Mouse (Mus musculus): Measurements from ENCODE around the gene Alpk1. TPM values are rescaled to one million over a fixed set of nuclear protein-coding genes. Genes with fewer than 3 reads are reported as not detected.
A peak's percentile ranks its signal among the peaks of the same experiment; 100 is the strongest.

Alpk1 gene
- polyA plus RNA-seq, 1 experiment from 2014 or later: 0.82 TPM

DNA sequence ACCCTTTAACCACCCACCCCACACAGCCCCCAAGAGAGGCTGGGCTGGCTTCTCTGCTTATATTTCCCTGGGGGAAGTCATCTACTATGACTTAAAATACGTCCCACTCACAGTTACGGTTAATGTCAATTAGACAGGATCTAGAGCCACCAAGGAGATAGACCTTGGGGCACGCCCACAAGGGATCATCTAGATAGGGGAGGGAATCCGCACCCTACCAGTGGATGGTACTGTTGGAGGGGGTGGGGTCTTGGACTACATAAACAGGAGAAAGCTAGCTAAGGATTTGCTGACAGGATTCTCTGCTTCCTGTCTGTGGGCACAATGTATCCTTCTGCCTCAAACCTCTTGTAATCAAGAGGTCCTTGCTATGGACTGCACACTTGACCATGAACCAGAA, 24.1 kb upstream of the Alpk1 start:
- H3K9ac ChIP-seq (replicated peaks; ENCODE audit: low read depth): no peak overlapping the region
- no peaks in the 10 kb centered on the region for H3K27me3 ChIP-seq (replicated peaks; ENCODE audit: insufficient read depth, low read length)
- no peaks in the 10 kb centered on the region for H3K4me1 ChIP-seq (ENCODE audit: insufficient read depth, low read depth, low read length)
- no peak for TF ChIP-seq CTCF (IDR thresholded peaks at IDR 0.05)
- H3K4me2 ChIP-seq (replicated peaks; ENCODE audit: low read depth, low read length): no peak overlapping the region
- no peak overlapping the region for H3K4me3 ChIP-seq (ENCODE audit: low read depth, low read length)
- H3K36me3 ChIP-seq (ENCODE audit: insufficient read depth, low read length): peaks cover 12% of the 10 kb centered on the region; the same call in 1 of the 2 replicates
- no peak overlapping the region for H3K27ac ChIP-seq (ENCODE audit: low read length)
- ATAC-seq: no peak
- no peaks in the 10 kb centered on the region for H3K9me3 ChIP-seq (ENCODE audit: low read length)
- 82% methylated on average over 4 of the region's 4 CpGs for WGBS
- no peak for DNase-seq (ENCODE audit: low spot score)

DNA sequence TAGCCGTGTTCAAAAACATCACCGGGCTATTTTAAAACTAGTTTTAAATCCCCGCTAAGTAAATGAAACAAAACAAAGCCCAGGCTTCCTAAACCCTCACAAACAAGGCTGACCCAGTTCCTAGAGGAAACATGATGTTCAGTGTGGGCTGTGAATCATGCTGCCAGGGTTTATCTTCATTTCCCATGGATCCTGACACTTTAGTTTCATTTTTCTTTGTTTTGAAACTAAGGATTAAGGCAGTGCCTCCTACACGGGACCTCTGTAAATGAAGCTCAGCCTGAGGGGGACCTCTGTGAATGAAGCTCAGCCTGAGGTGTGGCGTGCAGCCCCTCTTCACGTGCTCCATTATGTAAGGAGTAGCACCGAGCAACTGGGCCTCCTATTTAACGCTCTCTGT, 22.5 kb upstream of the Alpk1 start:
- 38% methylated on average over 8 of the region's 8 CpGs for WGBS
- no peak for TF ChIP-seq CTCF (IDR thresholded peaks at IDR 0.05)
- TF ChIP-seq EP300 (IDR thresholded peaks at IDR 0.05): no peak
- DNase-seq (ENCODE audit: low spot score) (no peak), ATAC-seq (no peak)
- Histone ChIP-seq H3K4me3 (ENCODE audit: low read depth, low read length) (no peak overlapping the region), H3K27me3 (replicated peaks; ENCODE audit: insufficient read depth, low read length) (no peaks in the 10 kb centered on the region), H3K9me3 (ENCODE audit: low read length) (no peaks in the 10 kb centered on the region), H3K4me2 (replicated peaks; ENCODE audit: low read depth, low read length) (no peak overlapping the region), H3K27ac (ENCODE audit: low read length) (no peak overlapping the region), H3K9ac (replicated peaks; ENCODE audit: low read depth) (no peak overlapping the region), H3K36me3 (ENCODE audit: insufficient read depth, low read length) (0 out of 2 replicates have a peak, but pooled peaks cover under 1% of the 10 kb centered on the region), H3K4me1 (ENCODE audit: insufficient read depth, low read depth, low read length) (no peaks in the 10 kb centered on the region)

DNA sequence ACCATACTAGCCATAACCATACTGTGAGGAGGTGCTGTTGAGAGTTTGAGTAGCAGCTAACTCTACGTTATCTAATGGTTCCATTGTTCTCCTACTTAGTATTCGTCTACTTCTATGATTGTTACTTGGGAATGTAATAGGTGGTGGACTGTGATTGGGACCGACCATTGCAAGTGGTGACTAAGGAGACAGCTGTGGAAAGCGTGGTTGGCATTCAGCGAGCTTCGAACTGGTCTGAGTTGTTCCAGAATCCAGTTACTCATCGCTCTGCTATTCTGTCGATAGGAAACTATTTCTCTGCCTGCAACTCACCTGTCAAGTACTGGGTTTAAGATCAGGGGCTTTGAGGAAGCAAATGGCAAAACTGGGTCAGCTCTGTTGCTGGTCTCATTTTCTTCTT, 20.8 kb upstream of the Alpk1 start:
- Histone ChIP-seq H3K27ac (ENCODE audit: low read length) (no peak overlapping the region), H3K4me3 (ENCODE audit: low read depth, low read length) (no peak overlapping the region), H3K36me3 (ENCODE audit: insufficient read depth, low read length) (no peaks in the 10 kb centered on the region), H3K9me3 (ENCODE audit: low read length) (no peaks in the 10 kb centered on the region), H3K4me1 (ENCODE audit: insufficient read depth, low read depth, low read length) (no peaks in the 10 kb centered on the region), H3K27me3 (replicated peaks; ENCODE audit: insufficient read depth, low read length) (no peaks in the 10 kb centered on the region), H3K4me2 (replicated peaks; ENCODE audit: low read depth, low read length) (no peak overlapping the region), H3K9ac (replicated peaks; ENCODE audit: low read depth) (no peak overlapping the region)
- 90% methylated on average over 8 of the region's 8 CpGs for WGBS
- no peak for ATAC-seq
- no peak for DNase-seq (ENCODE audit: low spot score)
- no peak for TF ChIP-seq CTCF (IDR thresholded peaks at IDR 0.05)
- TF ChIP-seq EP300 (IDR thresholded peaks at IDR 0.05): no peak

DNA sequence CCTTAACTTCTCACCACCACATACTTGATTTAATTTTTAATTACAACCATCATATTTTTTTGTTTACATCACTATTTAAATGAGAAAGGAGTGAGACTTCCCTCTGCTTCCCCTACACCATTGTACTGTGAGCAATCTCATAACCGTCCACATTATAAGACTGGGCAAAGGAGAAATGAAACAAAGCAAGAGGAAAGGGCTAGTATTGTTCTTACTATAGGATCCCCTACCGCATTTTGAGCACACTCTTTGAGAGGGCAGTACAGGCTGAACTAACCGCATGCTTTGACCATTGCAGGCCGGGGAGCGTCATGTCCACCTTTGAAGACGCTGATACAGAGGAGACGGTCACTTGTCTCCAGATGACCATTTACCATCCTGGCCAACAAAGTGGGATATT, 15.9 kb upstream of the Alpk1 start:
- Histone ChIP-seq H3K9ac (replicated peaks; ENCODE audit: low read depth) (no peak overlapping the region), H3K27ac (ENCODE audit: low read length) (no peak overlapping the region), H3K4me2 (replicated peaks; ENCODE audit: low read depth, low read length) (no peak overlapping the region), H3K36me3 (ENCODE audit: insufficient read depth, low read length) (no peaks in the 10 kb centered on the region), H3K4me3 (ENCODE audit: low read depth, low read length) (no peak overlapping the region), H3K4me1 (ENCODE audit: insufficient read depth, low read depth, low read length) (no peaks in the 10 kb centered on the region), H3K9me3 (ENCODE audit: low read length) (no peaks in the 10 kb centered on the region), H3K27me3 (replicated peaks; ENCODE audit: insufficient read depth, low read length) (no peaks in the 10 kb centered on the region)
- TF ChIP-seq CTCF (IDR thresholded peaks at IDR 0.05) (no peak), EP300 (IDR thresholded peaks at IDR 0.05) (no peak)
- WGBS: 95% methylated on average over 7 of the region's 7 CpGs
- DNase-seq (ENCODE audit: low spot score) (no peak), ATAC-seq (no peak)

DNA sequence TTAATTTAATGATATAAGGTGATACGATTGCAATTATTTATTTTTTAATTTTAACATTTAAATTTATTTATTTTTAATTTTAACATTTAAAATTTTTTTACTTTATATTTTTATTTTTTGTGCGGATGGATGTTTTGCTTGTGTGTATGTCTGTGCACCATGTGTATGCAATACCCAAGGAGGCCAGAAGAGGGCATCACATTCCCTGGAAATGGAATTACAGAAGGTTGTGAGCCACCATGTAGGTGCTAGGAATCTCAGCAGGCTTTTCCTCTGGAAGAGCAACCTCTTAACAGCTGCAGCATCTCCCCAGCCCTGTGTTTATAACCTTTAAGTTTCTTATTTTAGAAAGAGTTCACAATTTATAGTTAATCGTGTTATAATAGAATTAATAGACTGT, 15.4 kb upstream of the Alpk1 start:
- H3K4me2 ChIP-seq (replicated peaks; ENCODE audit: low read depth, low read length): no peak overlapping the region
- no peak for DNase-seq (ENCODE audit: low spot score)
- H3K36me3 ChIP-seq (ENCODE audit: insufficient read depth, low read length): no peaks in the 10 kb centered on the region
- ATAC-seq: no peak
- TF ChIP-seq EP300 (IDR thresholded peaks at IDR 0.05): no peak
- TF ChIP-seq CTCF (IDR thresholded peaks at IDR 0.05): peak; percentile 26
- no peak overlapping the region for H3K9ac ChIP-seq (replicated peaks; ENCODE audit: low read depth)
- no peak overlapping the region for H3K4me3 ChIP-seq (ENCODE audit: low read depth, low read length)
- 92% methylated on average over 3 of the region's 3 CpGs for WGBS
- H3K9me3 ChIP-seq (ENCODE audit: low read length): no peaks in the 10 kb centered on the region
- no peaks in the 10 kb centered on the region for H3K4me1 ChIP-seq (ENCODE audit: insufficient read depth, low read depth, low read length)
- H3K27me3 ChIP-seq (replicated peaks; ENCODE audit: insufficient read depth, low read length): no peaks in the 10 kb centered on the region
- H3K27ac ChIP-seq (ENCODE audit: low read length): no peak overlapping the region

DNA sequence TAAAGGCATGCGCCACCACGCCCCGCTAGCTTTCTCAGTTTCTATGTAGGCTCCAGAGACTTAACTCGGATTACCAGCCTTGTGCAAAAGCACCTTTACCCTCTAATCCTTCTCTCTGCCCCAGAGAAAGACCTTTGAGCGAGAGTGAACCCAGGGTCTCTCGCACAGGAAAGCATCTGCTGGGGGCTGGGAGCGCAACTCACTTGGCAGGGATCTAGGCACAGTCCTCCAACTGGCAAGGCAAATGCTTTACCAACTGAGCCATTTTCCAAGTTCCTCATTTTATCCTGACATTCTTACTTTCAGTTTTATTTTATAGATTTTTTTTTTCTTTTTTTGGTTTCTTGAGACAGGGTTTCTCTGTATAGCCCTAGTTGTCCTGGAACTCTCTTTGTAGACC, 12.7 kb upstream of the Alpk1 start:
- Histone ChIP-seq H3K27me3 (replicated peaks; ENCODE audit: insufficient read depth, low read length) (0 out of 2 replicates have a peak, but pooled peaks cover 7% of the 10 kb centered on the region), H3K9ac (replicated peaks; ENCODE audit: low read depth) (no peak overlapping the region), H3K9me3 (ENCODE audit: low read length) (no peaks in the 10 kb centered on the region), H3K36me3 (ENCODE audit: insufficient read depth, low read length) (no peaks in the 10 kb centered on the region), H3K4me3 (ENCODE audit: low read depth, low read length) (no peak overlapping the region), H3K4me2 (replicated peaks; ENCODE audit: low read depth, low read length) (no peak overlapping the region), H3K4me1 (ENCODE audit: insufficient read depth, low read depth, low read length) (no peaks in the 10 kb centered on the region), H3K27ac (ENCODE audit: low read length) (no peak overlapping the region)
- TF ChIP-seq CTCF (IDR thresholded peaks at IDR 0.05) (no peak), EP300 (IDR thresholded peaks at IDR 0.05) (no peak)
- ATAC-seq (no peak), DNase-seq (ENCODE audit: low spot score) (no peak)
- WGBS: 88% methylated on average over 7 of the region's 7 CpGs
